Mouse (Mus musculus): Measurements from ENCODE around the gene Zfp292.

DNA sequence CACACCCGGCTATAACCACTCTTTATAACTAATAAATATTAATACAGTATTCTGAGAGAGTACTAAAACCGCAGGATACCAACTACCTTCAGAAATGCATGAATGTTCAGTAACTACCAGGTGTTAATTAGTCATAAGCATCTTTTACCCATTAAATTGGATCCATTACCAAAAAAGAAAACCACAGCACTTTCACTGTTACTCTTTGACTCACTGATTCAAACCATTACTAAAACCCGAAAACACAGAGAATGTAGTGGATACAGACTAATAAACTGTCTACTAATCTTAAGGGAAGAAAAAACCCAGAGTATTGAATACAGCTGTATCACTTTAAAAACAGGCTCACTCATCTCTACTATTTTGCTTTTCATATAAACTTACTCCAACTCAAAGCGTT is 62.9 kb downstream of the Zfp292 start:
- TF ChIP-seq CTCF (IDR thresholded peaks at IDR 0.05; ENCODE audit: control insufficient read depth, insufficient read depth, low read length) (no peak), POLR2A (IDR thresholded peaks at IDR 0.05; ENCODE audit: borderline replicate concordance, control insufficient read depth, low read depth, low read length) (no peak)
